Mouse (Mus musculus) CH12.LX (cell line): ENCODE data around the gene Dpm2.
A peak's percentile ranks its signal among the peaks of the same experiment; 100 is the strongest.

Experiments used
- CHD1 ChIP-seq: IDR thresholded peaks from 2 replicates; pipeline ENCODE4 v1.6.1; 2012; ENCODE audit warnings: low read depth, low read length, improper control_type of control experiment, inconsistent platforms
- CTCF ChIP-seq, 2 experiments: IDR thresholded peaks in 1 of 2; conservative IDR thresholded peaks in 1 of 2; 2 replicates each; pipeline ENCODE4 v1.5.1; 2011 to 2012; ENCODE audit warnings: low read depth in 2 of 2, low read length in 2 of 2, improper control_type of control experiment in 1 of 2, inconsistent platforms in 1 of 2, mild to moderate bottlenecking in 1 of 2, moderate library complexity in 1 of 2
- EP300 ChIP-seq: IDR thresholded peaks from 2 replicates; pipeline ENCODE4 v1.6.1; 2011; ENCODE audit warnings: low read length, improper control_type of control experiment
- HCFC1 ChIP-seq: IDR thresholded peaks from 2 replicates; pipeline ENCODE4 v1.6.1; 2012; ENCODE audit warnings: low read depth, mild to moderate bottlenecking, inconsistent platforms, low read length, improper control_type of control experiment
- KAT2A ChIP-seq: IDR thresholded peaks from 2 replicates; pipeline ENCODE4 v1.6.1; 2012; ENCODE audit warnings: low read length, improper control_type of control experiment, inconsistent platforms; ENCODE audit not compliant: insufficient replicate concordance
- MAX ChIP-seq: IDR thresholded peaks from 2 replicates; pipeline ENCODE4 v1.6.1; 2011; ENCODE audit warnings: low read length, improper control_type of control experiment
- MYC ChIP-seq: IDR thresholded peaks from 2 replicates; pipeline ENCODE4 v1.6.1; 2011; ENCODE audit warnings: low read depth, mild to moderate bottlenecking, improper control_type of control experiment, low read length
- NRF1 ChIP-seq: IDR thresholded peaks from 2 replicates; pipeline ENCODE4 v1.6.1; 2014; ENCODE audit warnings: low read depth, mild to moderate bottlenecking, inconsistent platforms, low read length, improper control_type of control experiment, moderate library complexity
- POLR2A ChIP-seq: IDR thresholded peaks from 2 replicates; pipeline ENCODE4 v1.6.1; 2011; ENCODE audit warnings: low read depth, mild to moderate bottlenecking, improper control_type of control experiment, low read length
- SIN3A ChIP-seq: IDR thresholded peaks from 2 replicates; pipeline ENCODE4 v1.6.1; 2012; ENCODE audit warnings: low read length, improper control_type of control experiment, inconsistent platforms
- TCF12 ChIP-seq: IDR thresholded peaks from 2 replicates; pipeline ENCODE4 v1.6.1; 2014; ENCODE audit warnings: low read depth, mild to moderate bottlenecking, inconsistent platforms, low read length, improper control_type of control experiment
- ZKSCAN1 ChIP-seq: IDR thresholded peaks from 2 replicates; pipeline ENCODE4 v1.6.1; 2012; ENCODE audit warnings: low read depth, inconsistent platforms, low read length, improper control_type of control experiment, borderline replicate concordance

- TF ChIP-seq HCFC1 (peak; percentile 52), CTCF (conservative IDR thresholded peaks at IDR 0.05 in 1 of 2, IDR thresholded peaks at IDR 0.05 in 1 of 2; ENCODE audit: low read depth in 2 of 2, low read length in 2 of 2) (no peak), ZKSCAN1 (peak; percentile 36), POLR2A (peak; percentile 53), KAT2A (0 out of 2 replicates have a peak, but pooled peaks have one; percentile 26), TCF12 (peak; percentile 74), MAX (peak; percentile 98), MYC (peak; percentile 100), NRF1 (peak; percentile 65), EP300 (no peak), CHD1 (no peak), SIN3A (peak; percentile 92)
Observed at GRCm38 (mm10) chr2:32587731-32588321, 17.2 kb downstream of the Dpm2 start.
